In the genomic region with DNA sequence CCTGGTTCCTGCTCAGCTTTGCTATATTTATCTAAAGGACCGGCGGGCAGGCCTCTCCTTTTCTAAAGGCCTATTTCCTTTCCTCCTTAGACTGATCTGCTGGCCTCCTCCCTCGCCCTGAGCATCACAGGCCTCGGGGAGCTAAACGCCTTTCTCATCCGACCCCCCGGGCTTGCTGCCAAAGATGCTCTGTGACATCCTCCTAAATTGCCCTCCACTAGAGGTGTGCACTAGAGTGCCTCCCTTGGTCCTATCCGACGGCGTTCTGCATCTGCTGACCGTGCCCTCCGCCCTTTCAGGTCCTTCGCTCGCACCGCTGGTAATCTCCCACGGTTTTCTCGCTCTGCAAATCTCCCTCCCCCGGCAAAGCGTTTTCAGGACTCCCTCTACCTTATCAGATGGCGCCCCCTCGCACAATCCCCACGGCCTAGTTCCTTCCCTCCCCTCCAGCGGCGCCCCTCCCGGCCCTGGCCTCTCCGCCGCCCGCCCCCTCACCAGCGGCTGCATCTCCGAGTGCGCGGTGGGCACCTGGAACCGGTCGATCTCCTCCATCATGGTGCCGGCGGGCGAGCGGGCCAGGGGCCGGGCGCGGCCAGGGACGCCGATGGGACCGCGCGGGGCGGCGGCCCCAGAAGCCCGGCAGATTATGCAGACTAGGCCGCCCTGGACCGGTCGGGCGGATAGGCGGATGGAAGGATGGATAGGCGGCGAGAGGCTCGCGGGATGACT, we compare ENCODE assay signal across 9 mouse cellular contexts. TPM values are rescaled to one million over a fixed set of nuclear protein-coding genes. Genes with fewer than 3 reads are reported as not detected.
A peak's percentile ranks its signal among the peaks of the same experiment; 100 is the strongest.
DNase-seq lines count a peak whose midpoint lies in the region; ATAC-seq and TF ChIP-seq lines count a peak whose summit lies in the region.
"Had no signal": no experiment of that assay in that cellular context is flagged by ENCODE, and none has a peak within 500 bp of the region (broad histone marks: within the 10 kb centered on the region; RNA-seq: fewer than 3 reads in every experiment).

No protein-coding gene starts in this region.

- H3K4me1 ChIP-seq in heart, embryonic 12.5 days (replicated peaks), result peaks cover 13% of the 10 kb centered on the region
- H3K4me1 ChIP-seq in lung, adult 2 months (ENCODE audit: control insufficient read depth, insufficient read depth, low read length), result peaks cover 2% of the 10 kb centered on the region

- under 1% methylated on average over 58 of the region's 58 CpGs for WGBS in heart, embryonic 12.5 days
- 1% methylated on average over 58 of the region's 58 CpGs for WGBS in lung, adult 2 months

- TF ChIP-seq POLR2A in lung, adult 2 months (IDR thresholded peaks at IDR 0.05; ENCODE audit: borderline replicate concordance, extremely low read depth, low read depth, low read length), result no peak

- H3K36me3 ChIP-seq in heart, embryonic 12.5 days, result no peaks in the 10 kb centered on the region

- no peak for TF ChIP-seq CTCF in lung, adult 2 months (IDR thresholded peaks at IDR 0.05; ENCODE audit: insufficient read depth, low read length)

- peak; percentile 49 for DNase-seq in CD4-positive, CD25-positive, alpha-beta regulatory T cell, adult 2 months (ENCODE audit: low read depth, low spot score)
- DNase-seq in Muller cell, postnatal 12 days (ENCODE audit: inconsistent ontology term), result peak; percentile 51
- DNase-seq in embryo, embryonic 11 days, result peak; percentile 49
- DNase-seq in kidney, postnatal 10 days, result peak; percentile 72
- DNase-seq in lung, adult 2 months, result peak; percentile 51
- DNase-seq in retina, postnatal 7 days (ENCODE audit: low read depth, low spot score), result peak; percentile 29

- H3K9me3 ChIP-seq in heart, embryonic 12.5 days (replicated peaks), result no peaks in the 10 kb centered on the region

- H3K27me3 ChIP-seq in heart, embryonic 12.5 days (replicated peaks), result peaks cover 13% of the 10 kb centered on the region; the same call in 1 of the 2 replicates

- peak overlapping the region; percentile 96 for H3K4me2 ChIP-seq in heart, embryonic 12.5 days

- H3K27ac ChIP-seq in heart, embryonic 12.5 days (ENCODE audit: poor library complexity, severe bottlenecking), result peak overlapping the region; percentile 41

- peak overlapping the region; percentile 85 for H3K9ac ChIP-seq in heart, embryonic 12.5 days

- peak; percentile 15; the same call in 1 of the 2 replicates for ATAC-seq in heart, embryonic 12.5 days (ENCODE audit: insufficient number of reproducible peaks, low FRiP score)
- ATAC-seq in granulocyte monocyte progenitor cell, adult 5-6 weeks (replicated peaks; ENCODE audit: poor library complexity, severe bottlenecking), result no peak

- H3K4me3 ChIP-seq in heart, embryonic 12.5 days, result peak overlapping the region; percentile 73
- H3K4me3 ChIP-seq in lung, adult 2 months (replicated peaks; ENCODE audit: extremely low read depth, low read depth, low read length), result peak overlapping the region; percentile 74

RNA-seq across cellular contexts. Expression of gene Fam219a, which starts 0.5 kb away (rescaled TPM):
- 2.2 and 2.6 TPM in 2 replicates for polyA plus RNA-seq in heart, embryonic 12.5 days (2016; fragmentation: Nextera tagmentation; extraction: Ambion mirVana)
- 63.5 and 94.2 TPM in 2 replicates for polyA plus RNA-seq in lung, adult 2 months (2012; rRNA removed)
- total RNA-seq in granulocyte monocyte progenitor cell, adult 5-6 weeks (2014; fragmentation: Nextera tagmentation), result 2.6 and 3.2 TPM in 2 replicates
- total RNA-seq in granulocyte monocyte progenitor cell, adult 5-6 weeks (2017), result 0.26 and 1.9 TPM in 2 replicates

RNA-seq across cellular contexts. Expression of gene Dnaic1, which starts 0.7 kb away (rescaled TPM):
- 1.4 and 2.1 TPM in 2 replicates for polyA plus RNA-seq in heart, embryonic 12.5 days (2016; fragmentation: Nextera tagmentation; extraction: Ambion mirVana)
- 8.2 and 10.3 TPM in 2 replicates for polyA plus RNA-seq in lung, adult 2 months (2012; rRNA removed)
- total RNA-seq in granulocyte monocyte progenitor cell, adult 5-6 weeks (2014; fragmentation: Nextera tagmentation), result not detected in 2 replicates
- total RNA-seq in granulocyte monocyte progenitor cell, adult 5-6 weeks (2017), result not detected in 2 replicates

RNA-seq across cellular contexts. Expression of gene 1110017D15Rik, which starts 51.7 kb away (rescaled TPM):
- not detected in 2 replicates for polyA plus RNA-seq in heart, embryonic 12.5 days (2016; fragmentation: Nextera tagmentation; extraction: Ambion mirVana)
- polyA plus RNA-seq in lung, adult 2 months (2012; rRNA removed), result 40.8 and 50.3 TPM in 2 replicates
- total RNA-seq in granulocyte monocyte progenitor cell, adult 5-6 weeks (2014; fragmentation: Nextera tagmentation), result 1.9 TPM in 1 of 2 replicates, not detected in the other
- not detected in 2 replicates for total RNA-seq in granulocyte monocyte progenitor cell, adult 5-6 weeks (2017)
- total RNA-seq: gastrocnemius, adult 8-10 months had no signal

Comparison
In these comparisons a context has a peak if more than half of its experiments do, and no peak if none do; other contexts are left out.
1. RNA of gene Fam219a, which starts 0.5 kb away (polyA plus RNA-seq): 63.5 to 94.2 TPM in lung, adult 2 months; 2.2 to 2.6 TPM in heart, embryonic 12.5 days; every median in the first group is over 10 times any median in the second.
2. RNA of gene 1110017D15Rik, which starts 51.7 kb away (polyA plus RNA-seq): 40.8 to 50.3 TPM in lung, adult 2 months; not detected in heart, embryonic 12.5 days; every median in the first group is over 10 times any median in the second.
3. Peak in every context shown above with its lines, with median percentiles within 50 percentile points of each other: DNase-seq.